Mouse (Mus musculus): ENCODE measurements at regions not wholly inside any gene's neighbourhood (a gene's known extent, or its start where the extent isn't known, plus 50 kb on each side); places are given as distances from the start of the nearest gene placed in this dataset.

DNA sequence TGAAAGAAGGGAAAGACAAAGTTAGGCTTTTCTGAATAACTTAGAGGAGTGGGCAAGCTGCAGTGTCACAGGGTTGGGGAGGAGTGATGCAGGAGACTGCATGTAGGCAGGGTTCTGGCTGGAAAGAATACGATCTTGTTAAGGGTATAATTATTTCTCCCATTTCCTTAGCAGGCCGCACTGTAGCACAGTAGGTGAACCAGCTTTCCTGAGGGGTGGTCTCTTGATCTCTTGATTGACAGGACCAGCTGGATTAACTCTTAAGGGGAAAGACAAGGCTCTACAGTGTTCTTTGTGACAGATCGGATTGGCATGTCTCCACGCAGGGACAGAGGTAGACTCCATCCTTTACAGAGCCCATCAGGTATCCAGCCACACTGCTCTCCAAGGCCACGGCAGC, 54.5 kb upstream of the Meis1 start:
- H3K27me3 ChIP-seq (replicated peaks; ENCODE audit: control insufficient read depth, insufficient read depth, low read length): 0 out of 2 replicates have a peak, but pooled peaks cover 3% of the 10 kb centered on the region
- ATAC-seq: 0 out of 2 replicates have a peak, but pooled peaks have one; percentile 40
- no peak overlapping the region for H3K4me3 ChIP-seq (replicated peaks; ENCODE audit: low read length)
- H3K4me1 ChIP-seq (replicated peaks; ENCODE audit: control insufficient read depth, insufficient read depth, low read length): peaks cover 5% of the 10 kb centered on the region; the same call in 1 of the 2 replicates
- WGBS: 21% methylated on average over 5 of the region's 5 CpGs
- no peaks in the 10 kb centered on the region for H3K9me3 ChIP-seq (ENCODE audit: control insufficient read depth, low read length)
- H3K4me2 ChIP-seq (ENCODE audit: low read length): no peak overlapping the region
- H3K36me3 ChIP-seq (ENCODE audit: control insufficient read depth, insufficient read depth): no peaks in the 10 kb centered on the region
- no peak overlapping the region for H3K27ac ChIP-seq (ENCODE audit: low read length)
- H3K9ac ChIP-seq (replicated peaks; ENCODE audit: low read depth, low read length): no peak overlapping the region

GRCm38 (mm10) chr11:19073887-19074564, 55.2 kb upstream of the Meis1 start:
- Histone ChIP-seq H3K9ac (replicated peaks; ENCODE audit: low read depth, low read length) (no peak overlapping the region), H3K27me3 (replicated peaks; ENCODE audit: control insufficient read depth, insufficient read depth, low read length) (0 out of 2 replicates have a peak, but pooled peaks cover 3% of the 10 kb centered on the region), H3K27ac (ENCODE audit: low read length) (no peak overlapping the region), H3K4me3 (replicated peaks; ENCODE audit: low read length) (no peak overlapping the region), H3K4me1 (replicated peaks; ENCODE audit: control insufficient read depth, insufficient read depth, low read length) (peaks cover 5% of the 10 kb centered on the region; the same call in 1 of the 2 replicates), H3K36me3 (ENCODE audit: control insufficient read depth, insufficient read depth) (no peaks in the 10 kb centered on the region), H3K9me3 (ENCODE audit: control insufficient read depth, low read length) (no peaks in the 10 kb centered on the region), H3K4me2 (ENCODE audit: low read length) (no peak overlapping the region)
- WGBS: 13% methylated on average over 11 of the region's 11 CpGs
- ATAC-seq: peak; percentile 69

DNA sequence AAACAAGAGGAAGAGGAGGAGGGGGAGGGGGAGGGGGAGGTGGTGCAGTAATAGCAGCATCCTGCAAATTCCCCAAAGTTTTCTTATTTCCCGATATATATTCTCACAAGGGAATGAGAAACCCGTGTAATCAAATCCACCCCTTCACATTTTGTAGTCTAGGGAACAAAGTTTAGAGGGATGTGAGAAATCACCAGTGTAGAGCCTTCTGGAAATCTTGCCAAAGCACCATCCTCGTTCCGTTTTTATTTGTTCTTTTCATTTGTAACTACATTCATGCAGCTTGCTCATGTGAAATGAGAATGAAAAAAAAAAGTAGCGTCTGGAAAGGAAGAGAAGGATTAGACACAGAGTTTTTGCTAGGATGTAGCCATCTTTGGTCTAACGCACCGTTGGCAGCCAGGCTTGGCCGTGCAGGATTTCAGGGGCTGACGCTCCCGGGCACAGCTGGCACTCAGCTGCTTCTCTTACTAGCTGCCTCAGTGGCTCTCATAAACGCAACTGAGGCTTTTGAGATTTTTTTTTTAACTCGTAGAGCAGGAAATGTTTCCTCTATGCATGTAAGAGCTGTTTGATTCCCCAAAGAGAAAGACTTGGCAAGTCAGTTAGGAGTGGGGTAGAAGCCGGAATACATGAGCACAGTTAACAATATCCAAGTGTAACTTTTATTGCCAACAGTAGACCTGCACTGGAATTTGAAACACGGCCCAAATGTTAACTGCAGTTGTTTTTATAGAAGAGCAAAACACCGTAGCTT, 72.5 kb upstream of the Meis1 start:
- no peak for ATAC-seq
- Histone ChIP-seq H3K27ac (ENCODE audit: low read length) (no peak overlapping the region), H3K4me3 (replicated peaks; ENCODE audit: low read length) (no peak overlapping the region), H3K4me2 (ENCODE audit: low read length) (no peak overlapping the region), H3K9ac (replicated peaks; ENCODE audit: low read depth, low read length) (no peak overlapping the region), H3K4me1 (replicated peaks; ENCODE audit: control insufficient read depth, insufficient read depth, low read length) (no peaks in the 10 kb centered on the region), H3K27me3 (replicated peaks; ENCODE audit: control insufficient read depth, insufficient read depth, low read length) (peaks cover 8% of the 10 kb centered on the region), H3K9me3 (ENCODE audit: control insufficient read depth, low read length) (no peaks in the 10 kb centered on the region), H3K36me3 (ENCODE audit: control insufficient read depth, insufficient read depth) (no peaks in the 10 kb centered on the region)
- 65% methylated on average over 15 of the region's 15 CpGs for WGBS

DNA sequence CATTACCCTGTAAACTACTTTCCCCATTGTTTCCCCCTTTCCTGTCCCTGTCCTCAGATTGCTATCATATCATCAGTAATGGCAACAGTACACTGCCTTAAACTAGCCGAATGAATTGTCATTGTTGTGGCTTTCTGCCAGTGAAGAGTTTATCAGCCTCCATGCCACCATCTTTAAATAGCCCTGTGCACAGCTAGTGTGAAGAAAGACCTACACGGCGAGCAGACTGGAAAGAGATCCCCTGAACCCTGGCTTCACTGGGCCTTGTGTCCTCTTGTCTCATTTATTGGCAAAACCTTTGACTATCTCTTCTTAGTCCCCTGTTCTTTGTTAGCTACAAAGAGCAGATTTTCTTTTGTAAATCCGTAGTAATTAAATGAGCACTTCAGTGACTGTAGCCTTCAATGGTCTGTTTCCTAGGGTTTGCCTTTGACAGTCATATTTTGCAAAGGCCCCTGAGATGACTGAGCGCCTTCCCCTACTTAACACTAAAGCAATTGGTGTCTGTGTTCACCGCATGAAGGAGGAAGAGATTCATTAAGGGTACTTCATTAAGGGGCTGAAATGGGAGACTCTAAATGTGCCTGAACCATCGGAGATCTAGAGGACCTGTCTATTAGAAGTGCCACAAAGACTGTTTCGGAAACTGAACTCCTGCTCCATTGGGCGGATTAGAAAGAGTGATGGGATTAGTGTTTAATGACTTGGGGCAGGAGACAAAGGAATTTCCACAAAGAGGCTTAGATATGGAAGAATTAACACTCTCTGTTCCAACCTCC, 74.4 kb upstream of the Meis1 start:
- 10% methylated on average over 9 of the region's 9 CpGs for WGBS
- no peak overlapping the region for H3K9ac ChIP-seq (replicated peaks; ENCODE audit: low read depth, low read length)
- H3K27me3 ChIP-seq (replicated peaks; ENCODE audit: control insufficient read depth, insufficient read depth, low read length): peaks cover 16% of the 10 kb centered on the region
- no peak for ATAC-seq
- H3K36me3 ChIP-seq (ENCODE audit: control insufficient read depth, insufficient read depth): no peaks in the 10 kb centered on the region
- no peak overlapping the region for H3K4me3 ChIP-seq (replicated peaks; ENCODE audit: low read length)
- no peak overlapping the region for H3K27ac ChIP-seq (ENCODE audit: low read length)
- no peak overlapping the region for H3K4me2 ChIP-seq (ENCODE audit: low read length)
- no peaks in the 10 kb centered on the region for H3K4me1 ChIP-seq (replicated peaks; ENCODE audit: control insufficient read depth, insufficient read depth, low read length)
- H3K9me3 ChIP-seq (ENCODE audit: control insufficient read depth, low read length): no peaks in the 10 kb centered on the region

DNA sequence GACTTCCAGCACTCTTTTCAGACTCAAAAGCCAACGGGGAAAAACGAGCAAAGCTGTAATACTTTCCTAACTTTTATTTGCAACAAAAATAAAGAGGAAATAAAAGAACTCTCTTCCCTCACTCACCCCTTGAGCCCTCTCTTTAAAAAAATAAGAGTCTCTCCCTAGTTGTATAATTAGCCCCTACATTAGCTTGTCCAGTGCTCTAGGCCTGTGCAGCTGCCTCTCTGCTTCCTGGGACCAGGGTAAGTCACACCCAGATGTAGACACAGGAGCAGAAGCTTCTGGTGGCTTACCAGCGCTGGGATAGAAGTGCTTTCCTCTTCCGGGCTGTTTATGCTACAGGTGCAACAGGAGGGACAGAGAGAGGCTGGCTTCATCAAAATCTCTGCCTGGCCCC, 75.0 kb upstream of the Meis1 start:
- ATAC-seq: no peak
- no peaks in the 10 kb centered on the region for H3K36me3 ChIP-seq (ENCODE audit: control insufficient read depth, insufficient read depth)

DNA sequence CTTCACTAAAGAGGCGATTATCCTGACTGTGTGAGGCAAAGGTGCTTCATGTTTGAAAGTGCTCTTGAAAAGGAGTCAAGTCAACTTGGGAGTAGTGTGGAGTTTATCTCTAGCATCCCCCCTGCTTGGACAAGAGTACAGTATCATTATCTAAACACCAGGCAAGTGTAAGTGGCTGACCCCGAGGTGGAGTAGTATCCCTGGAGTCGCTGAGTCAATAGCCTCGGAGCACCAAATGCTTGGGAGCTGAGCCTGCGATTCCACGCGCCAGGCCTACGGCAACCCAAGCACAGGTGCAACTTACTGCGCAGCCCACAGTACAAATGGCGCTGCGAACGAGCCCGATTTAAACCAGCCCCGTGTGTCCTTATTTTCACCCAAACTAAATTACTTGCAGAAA, 75.4 kb upstream of the Meis1 start:
- Histone ChIP-seq H3K27me3 (replicated peaks; ENCODE audit: control insufficient read depth, insufficient read depth, low read length) (peaks cover 21% of the 10 kb centered on the region), H3K4me2 (ENCODE audit: low read length) (no peak overlapping the region), H3K9ac (replicated peaks; ENCODE audit: low read depth, low read length) (no peak overlapping the region), H3K27ac (ENCODE audit: low read length) (no peak overlapping the region), H3K9me3 (ENCODE audit: control insufficient read depth, low read length) (no peaks in the 10 kb centered on the region), H3K4me3 (replicated peaks; ENCODE audit: low read length) (no peak overlapping the region), H3K4me1 (replicated peaks; ENCODE audit: control insufficient read depth, insufficient read depth, low read length) (no peaks in the 10 kb centered on the region), H3K36me3 (ENCODE audit: control insufficient read depth, insufficient read depth) (no peaks in the 10 kb centered on the region)
- no peak for ATAC-seq
- 58% methylated on average over 14 of the region's 14 CpGs for WGBS

More for the DNA sequence above, 75.0 kb upstream of the Meis1 start:
- no peaks in the 10 kb centered on the region for H3K9me3 ChIP-seq (ENCODE audit: control insufficient read depth, low read length)
- H3K4me1 ChIP-seq (replicated peaks; ENCODE audit: control insufficient read depth, insufficient read depth, low read length): no peaks in the 10 kb centered on the region
- WGBS: 7% methylated on average over 4 of the region's 4 CpGs
- no peak overlapping the region for H3K27ac ChIP-seq (ENCODE audit: low read length)
- no peak overlapping the region for H3K9ac ChIP-seq (replicated peaks; ENCODE audit: low read depth, low read length)
- H3K27me3 ChIP-seq (replicated peaks; ENCODE audit: control insufficient read depth, insufficient read depth, low read length): peaks cover 20% of the 10 kb centered on the region
- no peak overlapping the region for H3K4me3 ChIP-seq (replicated peaks; ENCODE audit: low read length)
- H3K4me2 ChIP-seq (ENCODE audit: low read length): no peak overlapping the region

DNA sequence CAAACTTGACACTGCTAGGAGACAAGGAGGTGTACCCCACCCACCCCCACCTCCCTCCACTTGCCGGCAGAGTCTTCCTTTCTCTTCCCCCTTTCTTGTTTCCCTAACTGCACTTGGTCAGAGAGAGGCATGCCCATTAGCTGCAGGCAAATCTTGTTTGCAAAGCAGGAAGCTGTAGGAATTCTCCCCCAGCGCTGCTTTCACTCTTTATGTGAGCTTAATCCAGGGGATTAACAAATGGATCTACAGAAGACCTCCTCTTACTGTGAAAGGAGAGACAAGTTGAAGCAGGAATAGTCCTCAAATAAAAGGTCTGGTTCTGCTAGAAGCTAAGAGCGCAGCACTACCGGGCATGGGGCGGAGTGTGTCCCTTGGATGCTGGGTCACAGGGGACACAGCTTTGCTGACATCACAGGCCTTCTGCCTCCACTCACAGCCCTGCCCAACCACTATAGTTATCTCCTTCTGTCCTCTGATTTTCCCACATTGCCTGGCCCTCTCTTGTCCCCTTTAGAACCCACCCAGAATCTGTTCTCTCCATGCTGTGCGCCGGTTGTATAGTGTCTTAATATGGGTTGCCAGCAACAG, 84.3 kb upstream of the Meis1 start:
- no peak overlapping the region for H3K9ac ChIP-seq (replicated peaks; ENCODE audit: low read depth, low read length)
- no peaks in the 10 kb centered on the region for H3K36me3 ChIP-seq (ENCODE audit: control insufficient read depth, insufficient read depth)
- WGBS: 33% methylated on average over 7 of the region's 7 CpGs
- no peak overlapping the region for H3K27ac ChIP-seq (ENCODE audit: low read length)
- no peak for ATAC-seq
- H3K4me3 ChIP-seq (replicated peaks; ENCODE audit: low read length): no peak overlapping the region
- H3K9me3 ChIP-seq (ENCODE audit: control insufficient read depth, low read length): no peaks in the 10 kb centered on the region
- no peak overlapping the region for H3K4me2 ChIP-seq (ENCODE audit: low read length)
- peaks cover 20% of the 10 kb centered on the region for H3K27me3 ChIP-seq (replicated peaks; ENCODE audit: control insufficient read depth, insufficient read depth, low read length)
- 0 out of 2 replicates have a peak, but pooled peaks cover 4% of the 10 kb centered on the region for H3K4me1 ChIP-seq (replicated peaks; ENCODE audit: control insufficient read depth, insufficient read depth, low read length)

- H3K27ac ChIP-seq (ENCODE audit: low read length): no peak overlapping the region
- peak; percentile 82 for ATAC-seq
- 10% methylated on average over 6 of the region's 6 CpGs for WGBS
- H3K9me3 ChIP-seq (ENCODE audit: control insufficient read depth, low read length): no peaks in the 10 kb centered on the region
- H3K4me3 ChIP-seq (replicated peaks; ENCODE audit: low read length): no peak overlapping the region
- H3K27me3 ChIP-seq (replicated peaks; ENCODE audit: control insufficient read depth, insufficient read depth, low read length): peaks cover 13% of the 10 kb centered on the region
- no peaks in the 10 kb centered on the region for H3K36me3 ChIP-seq (ENCODE audit: control insufficient read depth, insufficient read depth)
- no peak overlapping the region for H3K4me2 ChIP-seq (ENCODE audit: low read length)
- no peak overlapping the region for H3K9ac ChIP-seq (replicated peaks; ENCODE audit: low read depth, low read length)
- 0 out of 2 replicates have a peak, but pooled peaks cover 8% of the 10 kb centered on the region for H3K4me1 ChIP-seq (replicated peaks; ENCODE audit: control insufficient read depth, insufficient read depth, low read length)
Observed at GRCm38 (mm10) chr11:19107180-19107579, 88.4 kb upstream of the Meis1 start.

DNA sequence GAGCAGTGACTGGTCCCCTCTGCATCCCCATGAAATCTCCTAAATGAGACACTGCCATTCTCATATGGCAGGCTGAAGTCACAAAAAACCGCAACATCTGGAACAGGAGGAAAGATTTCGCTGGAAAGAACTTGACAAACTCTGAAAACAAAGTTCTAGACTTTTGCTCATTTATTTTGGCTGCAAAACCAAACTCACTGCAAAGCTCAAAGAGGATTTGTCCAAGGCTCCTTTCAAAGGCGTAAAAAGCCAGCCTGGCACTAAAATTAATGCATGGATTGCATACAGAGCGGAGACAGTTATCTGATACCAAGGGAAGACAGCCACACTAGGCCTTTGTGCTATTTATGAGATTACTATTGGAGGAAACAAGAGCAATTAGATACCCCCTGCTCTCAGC, 90.3 kb upstream of the Meis1 start:
- H3K4me3 ChIP-seq (replicated peaks; ENCODE audit: low read length): no peak overlapping the region
- H3K36me3 ChIP-seq (ENCODE audit: control insufficient read depth, insufficient read depth): no peaks in the 10 kb centered on the region
- WGBS: 63% methylated on average over 4 of the region's 4 CpGs
- peaks cover 3% of the 10 kb centered on the region for H3K27me3 ChIP-seq (replicated peaks; ENCODE audit: control insufficient read depth, insufficient read depth, low read length)
- ATAC-seq: no peak
- no peaks in the 10 kb centered on the region for H3K9me3 ChIP-seq (ENCODE audit: control insufficient read depth, low read length)
- no peak overlapping the region for H3K4me2 ChIP-seq (ENCODE audit: low read length)
- H3K4me1 ChIP-seq (replicated peaks; ENCODE audit: control insufficient read depth, insufficient read depth, low read length): 0 out of 2 replicates have a peak, but pooled peaks cover 8% of the 10 kb centered on the region
- no peak overlapping the region for H3K9ac ChIP-seq (replicated peaks; ENCODE audit: low read depth, low read length)
- no peak overlapping the region for H3K27ac ChIP-seq (ENCODE audit: low read length)
